Mouse (Mus musculus) v-Abl transformed pro-B cells (cell line): ENCODE measurements around the gene Osbpl9.

ENCODE experiments used
- in situ Hi-C, 2 experiments: fragments of 400-800 bp; cut with MboI; formaldehyde crosslinking; loops; one replicate each; pipeline ENCODE4 v1.15.1; 2025; ENCODE audit not compliant: unreplicated experiment in 2 of 2

The Osbpl9 gene

DNA sequence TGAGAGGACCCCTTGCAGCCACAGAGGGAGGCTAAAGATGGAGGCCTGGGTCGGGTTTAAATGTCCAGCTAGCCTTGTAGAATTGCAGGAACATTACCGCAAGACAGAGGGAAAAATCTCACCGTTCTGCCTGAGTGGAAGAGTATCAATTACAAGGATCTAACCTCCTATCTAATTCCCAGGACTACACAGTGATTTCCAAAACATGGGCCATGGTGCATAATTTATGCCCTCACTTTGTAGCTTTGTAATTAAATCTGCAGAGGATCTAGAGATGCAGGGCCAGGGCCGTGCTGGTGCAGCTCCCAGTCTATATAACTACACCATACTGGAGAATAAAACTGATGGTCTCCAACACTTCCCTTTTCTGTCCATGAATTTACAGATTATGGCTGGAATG, 8.8 kb upstream of the Osbpl9 start:
- in situ Hi-C loops, result no loop called here

DNA sequence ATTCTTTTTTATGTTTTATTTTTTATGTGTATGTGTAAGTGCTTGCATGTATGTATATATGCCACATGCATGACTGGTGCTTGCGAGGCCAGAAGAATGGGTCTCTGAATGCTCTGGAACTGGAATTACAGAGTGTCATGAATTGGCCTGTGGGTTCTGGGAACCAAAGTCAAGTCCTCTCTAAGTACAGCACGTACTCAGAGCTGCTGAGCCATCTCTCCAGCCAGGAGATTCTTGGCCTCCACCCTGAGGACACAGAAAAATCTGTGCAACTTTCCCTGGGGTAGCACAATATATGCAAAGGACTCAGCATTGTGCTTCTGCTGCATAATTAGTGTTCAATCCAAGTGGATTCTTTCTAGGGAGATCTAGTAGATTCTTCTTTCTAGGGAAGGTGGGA, 8.2 kb upstream of the Osbpl9 start:
- in situ Hi-C loops, result no loop called here

DNA sequence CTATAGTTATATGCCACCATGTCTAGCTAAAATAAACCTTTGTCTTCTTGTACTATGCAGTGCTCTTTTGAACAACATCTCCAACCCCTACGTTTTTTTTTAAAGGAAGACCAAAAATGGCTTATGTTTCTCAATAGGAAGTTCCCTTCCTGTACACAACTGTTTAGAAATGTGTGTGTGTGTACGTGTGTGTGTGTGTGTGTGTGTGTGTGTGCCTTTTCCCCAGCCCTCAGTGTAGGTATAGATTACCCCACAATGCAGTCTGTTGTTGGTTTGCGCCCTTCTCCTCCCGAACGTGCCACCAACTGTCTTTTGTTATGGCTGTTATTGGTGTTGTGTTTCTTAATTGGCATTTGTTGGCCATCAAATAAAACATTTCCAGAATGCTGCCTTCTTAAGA, 5.5 kb upstream of the Osbpl9 start:
- in situ Hi-C loops, result no loop called here

DNA sequence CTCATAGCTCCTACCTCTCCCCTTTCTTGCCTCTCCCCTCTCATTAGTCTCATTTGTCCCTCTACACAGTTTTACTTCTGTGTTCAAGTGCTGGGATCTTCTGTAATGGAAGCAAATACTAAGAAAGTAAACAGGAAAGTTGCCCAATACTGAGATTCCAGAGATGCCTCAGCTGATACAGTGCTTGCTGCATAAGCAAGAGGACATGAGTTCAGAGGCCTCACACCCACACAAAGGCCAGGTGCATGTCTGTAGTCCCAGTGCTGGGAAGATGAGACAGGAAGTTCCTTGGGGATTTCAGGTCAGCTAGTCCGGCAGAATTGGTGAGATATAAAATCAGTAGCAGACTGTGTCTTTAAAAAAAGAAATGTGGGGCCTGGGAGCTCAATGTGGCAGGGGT, 2.3 kb upstream of the Osbpl9 start:
- in situ Hi-C loops, result no loop called here

DNA sequence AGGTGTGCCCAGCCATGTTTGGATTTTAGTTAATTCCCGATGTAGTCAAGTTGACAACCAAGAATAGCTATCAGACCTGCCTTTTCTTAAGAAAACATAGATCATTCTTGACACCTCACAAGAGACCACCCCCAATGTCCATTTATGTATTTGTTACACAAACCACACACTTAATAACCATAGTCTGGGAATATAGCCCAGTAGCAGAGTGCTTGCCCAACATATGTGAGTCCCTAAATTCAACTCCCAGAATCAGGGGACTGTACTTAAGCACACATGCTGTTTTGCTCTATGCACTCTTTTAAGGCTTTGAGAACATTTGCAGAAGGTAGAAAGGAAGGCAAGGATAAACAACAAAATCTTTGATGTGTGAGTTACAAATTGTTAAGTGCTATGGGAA, 1.9 kb upstream of the Osbpl9 start:
- in situ Hi-C loops, result no loop called here

DNA sequence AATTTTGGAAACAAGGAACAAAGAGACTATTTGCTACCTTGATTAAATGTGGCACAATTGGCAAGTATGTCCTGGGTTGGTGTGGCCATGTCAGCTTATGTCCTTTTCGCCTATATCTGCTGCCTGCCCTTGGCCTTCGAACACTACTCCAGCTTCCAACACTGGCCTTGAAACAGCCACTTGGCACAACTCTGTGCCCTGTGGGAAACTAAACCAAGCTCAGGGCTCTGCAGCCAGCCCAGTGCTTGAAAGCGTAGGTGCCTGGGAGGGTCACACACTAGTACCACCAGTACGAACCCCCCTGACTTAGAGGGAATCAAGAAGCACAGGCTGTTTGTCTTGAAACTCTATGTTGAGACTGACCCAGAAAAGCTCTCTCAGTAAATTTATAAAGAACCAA, 3.0 kb downstream of the Osbpl9 start:
- in situ Hi-C loops, result no loop called here

DNA sequence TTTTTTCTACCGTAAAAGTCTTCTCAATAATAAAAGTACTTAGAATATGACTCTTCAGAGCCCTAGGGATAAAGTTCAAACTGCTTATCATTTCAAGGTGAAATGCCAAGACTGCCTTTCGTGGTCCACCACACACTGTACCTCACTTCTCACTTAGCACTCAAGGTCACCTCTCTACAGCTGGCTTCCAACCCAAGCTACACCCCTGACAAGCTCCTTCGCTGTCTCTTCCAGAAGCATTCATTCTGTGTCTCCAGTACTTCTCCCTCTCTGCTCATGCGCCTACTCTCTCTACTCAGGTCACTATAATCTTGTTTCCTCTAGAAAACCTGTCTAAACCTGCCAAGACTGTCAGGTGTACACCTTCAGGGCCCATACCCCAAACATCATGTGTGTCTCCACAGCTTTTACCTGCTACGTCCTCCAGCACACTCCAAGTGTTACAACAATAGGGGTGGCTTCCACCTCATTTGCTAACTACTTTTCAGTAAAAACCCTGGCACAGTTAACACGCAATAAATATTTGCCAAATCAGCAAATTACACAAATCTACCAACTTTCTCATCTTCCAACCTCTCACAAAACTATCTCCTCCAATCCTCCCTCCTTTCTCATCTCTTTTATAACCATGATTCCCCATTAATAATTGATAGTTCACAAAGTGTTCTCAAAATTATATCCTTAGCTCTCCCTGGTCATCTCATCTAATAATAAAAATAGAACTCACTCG, 6.0 kb downstream of the Osbpl9 start:
- in situ Hi-C loops, result no loop called here

DNA sequence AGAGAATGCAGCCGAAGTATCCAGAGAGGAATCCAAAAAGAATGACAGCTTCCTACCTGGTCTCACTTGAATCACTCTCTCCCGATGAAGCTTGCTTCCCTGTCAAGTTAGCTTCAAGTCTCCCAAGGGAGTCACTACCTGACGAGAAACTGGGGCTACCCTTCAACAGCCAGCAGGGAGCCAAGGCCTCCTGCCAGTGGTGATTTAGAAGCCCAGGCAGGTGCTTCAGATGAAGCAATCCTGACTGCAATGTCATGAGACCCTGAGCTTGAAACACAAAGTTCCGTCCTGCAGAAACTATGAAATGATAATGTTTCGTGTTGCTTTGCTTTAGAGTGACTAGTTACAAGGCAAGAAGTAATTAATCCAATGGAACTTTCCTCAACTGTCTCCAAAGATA, 8.2 kb downstream of the Osbpl9 start:
- in situ Hi-C loops, result no loop called here

DNA sequence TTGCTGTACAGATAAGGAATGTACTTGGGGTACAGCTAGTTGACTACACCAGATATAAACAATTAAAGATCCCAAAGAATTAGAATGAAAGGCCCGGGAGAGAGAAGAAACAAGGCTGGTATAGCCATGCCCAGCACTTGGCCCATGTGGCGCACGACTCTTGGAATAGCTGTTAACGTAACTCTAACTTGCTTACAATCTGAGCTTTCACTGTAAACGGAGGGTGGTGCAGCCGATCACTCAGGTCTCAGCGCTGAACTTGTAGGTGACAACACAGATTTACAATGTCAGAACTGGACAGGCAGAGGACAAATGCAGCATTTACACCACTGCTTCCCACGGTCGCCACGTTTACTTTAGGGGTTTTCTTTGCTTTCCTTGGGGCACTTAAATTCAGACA, 10.5 kb downstream of the Osbpl9 start:
- in situ Hi-C loops, result no loop called here

DNA sequence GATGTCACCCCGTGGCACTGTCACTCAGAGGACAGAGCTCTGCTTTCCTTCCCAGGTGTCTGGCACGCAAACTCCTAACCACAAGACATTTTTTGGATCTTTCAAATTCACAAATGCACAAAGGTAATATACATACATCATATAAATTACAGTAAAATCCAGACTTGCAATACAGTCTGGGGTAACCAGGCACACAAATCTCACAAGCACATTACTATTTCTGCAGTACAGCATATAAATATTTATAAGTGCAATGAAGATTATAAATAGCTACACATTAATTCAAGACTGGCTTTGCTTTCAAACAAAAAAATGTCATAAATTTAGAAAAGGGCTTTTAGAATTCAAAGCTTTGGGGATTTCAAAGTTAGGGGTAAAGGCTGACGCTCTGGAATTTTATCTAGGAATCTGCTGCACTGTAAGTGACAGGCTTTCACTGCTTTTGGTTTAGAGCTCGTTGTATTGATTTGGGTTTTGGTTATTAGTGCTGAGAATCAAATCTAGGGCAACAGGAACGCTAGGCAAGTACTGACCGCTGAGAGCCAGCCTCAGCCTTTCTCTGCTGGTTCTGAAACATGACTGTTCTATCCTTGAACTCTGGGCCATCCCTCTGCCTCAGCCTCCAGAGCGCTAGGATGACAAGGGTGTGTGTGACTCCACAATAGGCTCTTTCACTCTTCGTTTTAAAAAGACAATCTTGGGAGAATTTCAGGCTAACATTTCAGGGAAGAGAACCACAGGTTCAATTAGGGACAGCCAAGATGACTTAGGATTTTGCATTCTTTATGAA, 16.3 kb downstream of the Osbpl9 start:
- in situ Hi-C loops, result no loop called here

DNA sequence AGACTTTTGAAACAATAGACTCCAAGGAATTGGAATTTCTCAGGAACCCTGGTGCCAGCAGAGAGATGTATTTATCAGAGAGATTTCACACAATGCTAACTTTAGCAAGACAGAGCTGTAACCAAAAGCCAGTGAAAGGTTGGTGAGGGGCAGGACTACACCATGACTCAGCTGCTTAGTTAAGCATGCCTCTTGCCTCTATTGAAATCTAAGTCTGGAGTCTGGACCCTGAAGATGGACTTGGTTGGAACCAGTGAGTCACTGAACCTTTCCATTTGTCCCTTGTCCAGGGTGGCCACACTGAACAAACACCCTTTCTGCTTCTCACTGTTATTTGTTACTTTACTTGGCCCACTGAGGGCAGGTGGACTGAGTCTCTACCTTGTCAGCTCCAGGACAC, 26.4 kb downstream of the Osbpl9 start:
- in situ Hi-C loops, result no loop called here

DNA sequence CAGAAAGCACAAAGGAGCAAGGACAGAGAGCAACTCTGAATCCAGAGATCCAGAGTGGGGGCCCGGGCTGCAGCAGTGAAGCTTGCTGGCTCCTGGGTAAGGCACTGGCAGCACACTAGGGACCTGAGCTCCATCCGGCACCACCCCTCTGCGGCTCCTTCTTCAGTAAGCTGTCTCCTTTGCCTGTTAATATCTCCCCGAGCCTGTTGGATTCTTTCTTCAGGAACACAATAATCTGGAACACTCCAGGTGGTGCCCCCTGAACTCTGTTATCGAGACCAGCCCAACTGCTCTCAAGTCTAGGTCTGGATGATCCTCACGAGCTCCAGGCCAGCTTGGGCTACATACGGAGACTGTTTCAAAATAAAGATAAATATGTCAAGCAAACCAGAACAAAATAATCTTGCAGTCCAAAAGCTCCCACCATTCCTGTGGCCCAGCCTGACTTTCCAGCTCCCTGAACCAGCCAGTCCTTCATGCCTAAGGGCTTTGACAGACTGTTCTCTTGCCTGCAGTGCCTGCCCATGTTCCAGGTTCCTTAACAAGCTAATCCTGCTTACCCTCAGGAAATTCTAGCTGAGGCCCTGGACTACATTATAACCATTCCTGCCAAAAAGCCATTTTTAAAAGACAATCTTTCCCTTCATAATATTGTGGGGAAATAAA, 28.2 kb downstream of the Osbpl9 start:
- in situ Hi-C loops, result no loop called here

DNA sequence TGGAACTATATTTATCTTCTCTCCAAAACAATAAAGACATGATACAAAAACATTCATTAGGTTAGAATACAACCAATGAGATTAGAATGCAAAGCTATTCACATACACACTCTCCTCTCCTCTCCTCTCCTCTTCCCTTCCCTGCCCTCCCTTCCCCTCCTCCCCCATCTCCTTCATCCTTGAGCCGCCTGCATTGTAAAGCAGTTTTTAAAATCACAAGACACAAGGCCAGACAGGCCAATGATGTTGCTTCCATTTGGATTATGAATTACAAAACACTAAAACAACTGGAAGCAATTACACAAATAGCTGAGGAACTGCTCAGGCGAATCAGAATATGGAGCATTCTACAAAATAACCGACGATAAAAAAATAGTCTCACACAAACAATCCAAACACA, 28.7 kb downstream of the Osbpl9 start:
- in situ Hi-C loops, result no loop called here

DNA sequence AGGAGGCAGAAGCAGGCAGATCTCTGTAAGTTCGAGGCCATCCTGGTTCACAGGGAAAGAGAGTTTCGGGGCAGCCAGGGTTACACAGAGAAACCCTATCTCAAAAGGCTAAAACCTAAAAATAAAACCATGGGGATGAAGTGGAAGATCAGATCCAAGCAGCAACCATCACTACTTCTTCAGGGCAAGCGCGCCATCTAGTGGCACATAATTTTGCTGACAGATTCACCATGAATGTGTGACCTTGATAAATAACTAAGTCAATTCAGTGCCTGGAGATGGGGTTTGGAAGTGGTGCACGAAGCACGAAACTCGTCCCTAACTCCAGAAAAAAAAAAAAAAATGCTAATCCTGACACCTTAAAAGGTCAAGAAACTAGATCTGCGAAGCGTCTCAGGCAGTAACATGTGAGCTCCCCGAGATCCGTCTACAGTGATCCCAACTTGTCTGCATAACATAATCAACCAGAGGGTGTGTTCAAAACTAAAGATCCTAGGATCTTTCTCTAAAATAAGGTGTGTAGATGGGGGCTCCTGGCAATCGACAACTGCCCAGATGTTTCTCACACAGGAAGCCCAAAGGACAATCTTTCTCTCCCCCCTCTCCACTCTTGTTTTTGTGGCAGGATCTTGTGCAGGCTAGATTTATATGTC, 36.4 kb downstream of the Osbpl9 start:
- in situ Hi-C loops, result loop anchor here (5.0 to 10.0 kb wide), 7 partner anchors 128 to 831 kb away; no protein-coding TSS in a partner anchor

DNA sequence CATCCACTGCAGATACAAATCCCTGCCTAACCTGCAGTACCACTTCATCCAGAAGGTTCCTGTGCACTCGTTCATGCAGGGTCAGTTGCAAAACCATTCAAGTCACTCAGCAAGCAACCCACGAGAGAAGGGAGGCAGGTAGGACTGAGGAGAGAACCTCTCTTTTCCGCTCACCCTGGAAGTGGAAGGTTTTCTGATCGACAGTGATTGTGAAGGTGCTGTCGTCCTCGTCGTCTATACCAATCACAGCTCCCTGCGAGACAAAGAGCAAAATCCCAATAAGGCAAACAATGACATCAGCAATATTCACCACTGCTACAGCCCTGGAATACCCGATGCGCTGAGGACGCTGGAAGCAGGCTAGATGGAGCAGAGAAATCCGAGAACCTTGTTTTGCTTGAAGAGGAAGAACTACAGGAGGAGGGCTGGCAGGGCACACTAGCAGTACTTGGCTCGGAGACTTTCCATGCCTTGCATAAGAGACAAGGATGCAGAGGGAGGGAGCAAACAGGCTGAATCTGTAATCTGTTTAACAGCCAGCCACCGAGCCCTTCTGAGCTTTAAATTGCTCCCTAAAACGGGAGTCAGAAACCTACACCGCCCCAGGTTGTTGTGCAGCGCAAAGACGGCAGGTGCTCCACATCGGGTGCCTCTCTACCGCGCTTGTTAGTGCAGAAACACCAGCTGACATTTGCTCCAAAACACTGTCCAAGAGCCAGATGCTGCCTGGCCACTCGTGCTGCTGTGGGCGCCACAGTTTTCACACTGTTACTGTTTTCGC, 45.4 kb downstream of the Osbpl9 start:
- in situ Hi-C loops, result loop anchor here in 1 of 2 experiments (10.0 kb wide), 1 partner anchor 72 kb away; no protein-coding TSS in a partner anchor

DNA sequence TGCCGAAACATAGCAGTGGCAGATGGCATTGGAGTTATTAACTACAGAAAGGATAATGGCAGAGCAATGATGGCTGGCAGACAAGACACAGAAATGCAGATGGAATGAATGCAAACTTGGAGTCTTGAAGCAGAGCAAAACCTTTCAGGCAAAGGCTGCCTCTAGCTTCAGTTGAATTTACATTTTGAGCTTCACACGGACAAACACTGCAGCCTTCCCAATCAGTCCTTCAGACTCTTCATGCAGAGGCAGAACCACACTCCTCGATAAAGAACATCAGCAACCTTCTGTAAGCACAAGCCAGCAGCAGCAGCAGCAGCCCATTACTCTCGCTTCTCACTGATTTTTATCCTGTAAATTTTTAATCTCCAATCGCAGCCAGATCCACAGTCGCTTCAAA, 46.0 kb downstream of the Osbpl9 start:
- in situ Hi-C loops, result loop anchor here in 1 of 2 experiments (10.0 kb wide), 1 partner anchor 71 kb away; no protein-coding TSS in a partner anchor

DNA sequence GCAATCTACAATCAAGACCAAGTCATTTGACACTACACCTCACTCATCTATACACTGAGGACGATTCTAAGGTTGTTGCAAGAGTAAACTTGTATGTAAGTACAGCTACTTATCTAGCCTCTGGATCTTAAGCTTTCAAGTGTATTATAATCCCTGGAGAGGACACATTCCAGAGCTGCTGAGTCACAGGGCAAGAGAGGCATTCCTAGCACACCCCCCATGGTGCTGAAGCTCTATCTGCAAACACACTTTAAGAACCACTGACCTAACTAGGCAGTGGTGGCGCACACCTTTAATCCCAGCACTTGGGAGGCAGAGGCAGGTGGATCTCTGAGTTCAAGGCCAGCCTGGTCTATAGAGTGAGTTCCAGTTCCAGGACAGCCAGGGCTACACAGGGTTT, 51.9 kb downstream of the Osbpl9 start:
- in situ Hi-C loops, result loop anchor here (5.0 to 10.0 kb wide), 2 partner anchors 63 to 65 kb away; no protein-coding TSS in a partner anchor

DNA sequence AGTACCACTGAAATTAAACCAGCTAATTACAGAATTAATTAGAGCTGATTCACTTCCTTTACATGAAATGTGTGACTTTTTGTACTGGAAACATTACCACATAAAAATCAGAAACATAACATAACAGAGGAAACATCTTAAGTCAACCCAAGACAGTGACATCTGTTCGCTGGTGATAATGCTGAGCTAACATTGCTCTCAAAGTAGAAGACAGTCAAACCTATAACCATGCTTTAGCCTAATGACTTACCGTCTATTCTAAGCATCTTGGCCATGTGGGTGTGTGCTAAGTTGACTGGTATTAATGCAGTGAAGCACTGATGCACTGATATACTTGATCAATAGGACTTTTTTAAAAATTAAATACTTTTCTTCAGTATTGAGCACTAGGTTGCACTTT, 52.7 kb downstream of the Osbpl9 start:
- in situ Hi-C loops, result no loop called here

DNA sequence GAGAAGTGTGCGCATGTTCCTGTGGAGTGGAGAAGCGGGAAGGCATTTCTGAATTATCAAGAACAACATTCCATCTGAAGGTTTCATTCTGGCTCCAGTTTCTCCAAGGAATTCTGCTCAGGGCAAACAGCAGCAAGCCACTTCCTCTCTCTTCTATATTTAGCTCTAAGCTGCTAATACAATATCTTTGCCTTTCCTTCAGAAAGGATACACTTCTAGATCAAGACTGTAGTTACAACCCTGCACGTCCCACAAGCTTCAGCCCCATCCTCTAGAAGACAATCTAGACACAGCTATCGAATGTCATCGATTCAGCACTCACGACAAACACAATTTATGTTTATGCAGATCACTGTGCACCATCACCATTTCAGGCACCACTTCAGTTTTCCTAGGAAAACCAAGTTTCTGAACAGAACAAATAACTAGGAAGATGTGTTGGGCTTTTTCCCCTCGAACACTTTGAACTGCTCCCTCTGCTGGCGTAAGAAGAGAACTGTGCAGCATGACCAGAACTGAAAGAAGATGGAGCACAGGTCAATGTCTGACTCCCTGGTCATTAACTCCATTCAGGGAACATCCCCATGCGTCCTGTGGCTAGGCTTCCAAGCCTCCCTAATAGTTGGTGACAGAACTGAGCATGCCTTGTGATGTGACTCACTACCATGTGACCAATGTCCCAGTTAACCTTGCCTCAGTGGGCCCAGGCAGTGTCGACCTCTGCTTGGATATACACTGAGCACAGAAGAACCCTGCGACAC, 54.6 kb downstream of the Osbpl9 start:
- in situ Hi-C loops, result no loop called here
